Mouse (Mus musculus): ENCODE data around the gene 4931429L15Rik.
A peak's percentile ranks its signal among the peaks of the same experiment; 100 is the strongest.

4931429L15Rik gene

GRCm38 (mm10) chr9:46327706-46328571 lies 8.2 kb upstream of the 4931429L15Rik start:
- peak; percentile 86 for DNase-seq (ENCODE audit: low read depth, low spot score)

DNA sequence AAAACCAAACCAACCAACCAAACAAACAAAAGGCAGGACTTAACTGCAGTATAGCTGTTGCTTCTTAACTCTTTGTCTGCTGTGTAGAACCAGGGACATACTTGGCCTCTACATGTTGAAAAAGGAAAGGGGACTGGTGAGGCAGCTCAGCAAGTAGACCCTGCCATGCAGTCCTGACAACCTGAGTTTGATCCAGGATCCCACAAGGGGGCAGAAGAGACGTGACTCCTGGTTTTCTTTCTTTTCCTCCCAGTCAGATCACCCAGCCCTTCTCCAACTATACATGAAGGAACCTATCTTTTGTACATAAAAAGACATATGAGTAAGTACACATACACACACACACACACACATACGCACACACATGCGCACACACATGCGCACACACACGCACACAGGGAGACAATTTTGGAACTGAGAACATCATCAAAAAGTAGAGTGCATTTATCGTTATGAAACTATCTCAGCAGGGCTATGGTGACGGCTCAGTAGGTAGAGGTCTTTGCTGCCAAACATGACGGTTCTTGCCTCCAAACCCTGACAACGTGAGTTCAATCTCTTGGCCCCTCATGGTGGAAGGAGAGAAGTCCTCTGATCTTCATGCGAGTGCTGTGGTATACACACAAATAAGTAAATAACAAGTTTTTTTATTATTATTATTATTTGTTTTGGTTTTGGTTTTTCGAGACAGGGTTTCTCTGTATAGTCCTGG lies 7.1 kb upstream of the 4931429L15Rik start:
- peak; percentile 41 for DNase-seq (ENCODE audit: low read depth, low spot score)

- no peak for DNase-seq (ENCODE audit: low read depth, low spot score)
These were observed 675 bp upstream of the 4931429L15Rik start for GRCm38 (mm10) chr9:46320461-46320860.

- peak; percentile 42 for DNase-seq (ENCODE audit: low read depth, low spot score)
These were observed 1.8 kb downstream of the 4931429L15Rik start for GRCm38 (mm10) chr9:46317957-46318356.

GRCm38 (mm10) chr9:46316909-46317308 lies 2.9 kb downstream of the 4931429L15Rik start:
- DNase-seq (ENCODE audit: low read depth, low spot score) = no peak

- DNase-seq (ENCODE audit: low read depth, low spot score) = no peak
These were observed 3.4 kb downstream of the 4931429L15Rik start for GRCm38 (mm10) chr9:46316388-46316787.

GRCm38 (mm10) chr9:46315807-46316365 lies 3.9 kb downstream of the 4931429L15Rik start:
- DNase-seq (ENCODE audit: low read depth, low spot score) = no peak

GRCm38 (mm10) chr9:46314921-46315320 lies 4.9 kb downstream of the 4931429L15Rik start:
- DNase-seq (ENCODE audit: low read depth, low spot score) = no peak

GRCm38 (mm10) chr9:46314507-46314906 lies 5.3 kb downstream of the 4931429L15Rik start:
- DNase-seq (ENCODE audit: low read depth, low spot score) = peak; percentile 82

DNA sequence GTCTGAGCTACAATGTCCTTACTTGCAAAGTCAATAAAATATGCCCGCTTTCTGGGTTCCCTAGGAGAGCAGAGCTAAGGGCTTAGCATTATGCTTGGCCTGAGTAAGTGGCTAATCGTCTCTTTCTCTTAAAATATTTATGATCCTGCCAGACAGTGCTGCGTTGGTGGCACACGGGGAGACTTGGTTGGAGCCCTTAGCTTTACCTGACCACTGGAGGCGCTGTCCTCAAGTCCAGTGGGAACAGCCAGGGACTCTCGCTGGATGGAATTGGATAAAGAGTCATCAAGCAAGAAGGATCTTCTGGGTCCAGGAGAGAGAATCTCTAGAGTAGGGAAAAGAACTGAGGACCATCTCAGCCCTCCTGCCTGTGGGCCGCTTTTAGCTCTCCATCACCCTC lies 10.7 kb downstream of the 4931429L15Rik start:
- DNase-seq (ENCODE audit: low read depth, low spot score) = peak; percentile 76

DNA sequence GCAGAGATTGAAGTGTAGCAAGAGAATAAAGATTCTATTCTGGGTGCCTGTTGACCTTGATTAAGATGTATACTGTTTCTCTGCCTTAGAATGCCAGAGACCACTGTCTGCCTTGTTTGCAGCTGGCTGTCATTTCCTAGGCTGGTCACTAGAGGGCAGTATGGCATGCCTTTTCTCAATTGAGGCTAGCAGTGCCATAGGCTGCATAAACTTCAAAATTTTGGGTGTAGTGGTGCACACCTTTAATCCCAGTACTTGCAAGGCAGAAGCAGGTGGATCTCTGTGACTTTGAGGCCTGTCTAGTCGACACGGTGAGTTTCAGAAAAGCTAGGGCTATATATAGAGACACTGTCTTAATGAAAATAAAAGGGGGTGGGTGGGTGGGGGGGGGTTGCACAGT lies 17.6 kb downstream of the 4931429L15Rik start:
- DNase-seq (ENCODE audit: low read depth, low spot score) = peak; percentile 77

DNA sequence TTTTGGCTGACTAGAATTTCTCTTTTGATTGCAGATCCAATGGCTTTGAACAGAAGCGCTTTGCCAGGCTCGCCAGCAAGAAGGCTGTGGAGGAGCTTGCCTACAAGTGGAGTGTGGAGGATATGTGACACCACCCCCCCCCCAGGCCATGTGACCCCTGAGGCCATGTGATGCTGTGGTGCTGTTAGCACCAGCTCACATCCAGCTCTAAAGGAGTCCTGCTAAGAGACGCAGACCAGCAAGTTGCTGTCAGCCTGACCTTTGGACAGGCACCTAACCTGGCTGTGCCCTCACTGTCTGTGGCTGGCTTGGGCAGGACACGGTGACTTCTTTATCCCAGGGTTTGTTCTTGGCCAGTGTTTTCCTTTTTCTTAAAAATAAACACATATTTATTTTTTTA lies 21.4 kb downstream of the 4931429L15Rik start:
- no peak for DNase-seq (ENCODE audit: low read depth, low spot score)

DNA sequence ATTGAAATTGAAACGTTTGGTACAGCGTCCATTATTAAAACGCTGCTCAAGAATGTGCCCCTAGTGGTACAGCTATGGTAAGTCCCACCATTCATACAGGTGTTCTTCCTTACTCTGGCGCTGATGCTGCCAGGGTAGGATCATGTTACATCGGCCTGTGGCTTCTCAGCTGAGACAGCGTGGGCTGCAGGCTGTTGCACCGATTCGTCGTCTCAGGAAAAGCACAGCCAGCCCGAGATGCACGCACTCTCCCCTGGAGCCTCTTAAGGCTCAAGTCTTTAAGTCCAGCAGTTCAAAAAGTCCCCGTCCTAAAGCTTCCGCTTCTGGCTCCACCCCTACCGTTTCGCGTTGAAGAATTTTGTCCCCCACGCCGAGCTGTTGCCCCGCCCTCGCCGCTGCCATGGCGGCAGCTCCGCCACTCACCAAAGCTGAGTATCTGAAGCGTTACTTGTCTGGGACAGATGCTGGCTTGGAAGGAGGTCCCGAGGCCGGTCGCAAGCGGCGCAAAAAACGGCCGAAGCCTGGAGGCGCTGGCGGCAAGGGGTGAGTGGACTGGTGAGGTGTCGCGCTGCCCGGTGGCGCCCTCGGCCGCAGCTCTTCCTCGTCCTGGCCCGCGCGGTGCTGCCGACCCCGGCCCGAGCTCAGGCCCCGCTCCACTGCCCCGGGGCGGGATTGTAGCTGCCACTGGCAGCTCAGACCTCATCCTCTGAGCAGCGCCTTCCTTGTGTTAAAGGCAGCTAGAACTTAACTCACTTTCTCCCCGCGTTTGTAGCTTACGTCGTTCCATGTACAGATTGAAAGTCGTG lies 37.0 kb downstream of the 4931429L15Rik start, which contains the start of gene Bud13:
Gene Bud13 (plus strand): TSS at position 378 of the 806 bp plus-strand sequence.
- DNase-seq (ENCODE audit: low read depth, low spot score) = peak; percentile 96

GRCm38 (mm10) chr9:46274494-46274893 lies 45.3 kb downstream of the 4931429L15Rik start:
- DNase-seq (ENCODE audit: low read depth, low spot score) = no peak

DNA sequence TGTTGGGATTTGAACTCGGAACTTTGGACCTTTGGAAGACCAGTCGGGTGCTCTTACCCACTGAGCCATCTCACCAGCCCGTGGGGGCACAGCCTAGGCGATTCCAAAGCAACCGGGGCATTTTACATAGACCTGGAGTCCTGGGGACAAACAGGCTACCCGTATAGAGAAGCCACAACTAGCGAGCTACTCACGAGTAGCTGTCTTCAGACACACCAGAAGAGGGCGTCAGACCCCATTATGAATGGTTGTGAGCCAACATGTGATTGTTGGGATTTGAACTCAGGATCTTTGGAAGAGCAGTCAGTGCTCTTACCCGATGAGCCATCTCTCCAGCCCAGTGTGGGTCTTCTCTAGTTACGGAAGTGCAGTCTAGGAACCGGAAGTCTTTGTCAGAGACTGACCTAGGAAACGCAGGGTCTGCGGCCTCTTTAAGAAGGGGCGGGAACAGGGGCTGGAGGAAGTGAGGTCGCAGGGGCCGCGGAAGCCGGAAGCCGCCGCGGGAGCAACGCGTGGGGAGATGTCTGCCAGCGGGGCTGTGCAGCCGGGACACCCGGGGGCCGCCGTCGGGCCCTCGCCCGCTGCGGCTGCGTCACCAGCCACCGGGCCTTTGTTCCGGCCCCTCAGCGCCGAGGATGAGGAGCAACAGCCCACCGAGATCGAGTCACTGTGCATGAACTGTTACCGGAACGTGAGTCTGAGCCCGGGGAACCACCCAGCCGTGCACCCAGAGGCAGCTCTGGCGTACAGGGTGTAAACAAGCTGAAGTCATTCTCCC lies 46.9 kb downstream of the 4931429L15Rik start, which contains the start of gene Zpr1:
Gene Zpr1 (plus strand): TSS at position 388 of the 778 bp plus-strand sequence.
- DNase-seq (ENCODE audit: low read depth, low spot score) = peak; percentile 98

- DNase-seq (ENCODE audit: low read depth, low spot score) = no peak
These were observed 47.7 kb downstream of the 4931429L15Rik start for GRCm38 (mm10) chr9:46272070-46272469.

DNA sequence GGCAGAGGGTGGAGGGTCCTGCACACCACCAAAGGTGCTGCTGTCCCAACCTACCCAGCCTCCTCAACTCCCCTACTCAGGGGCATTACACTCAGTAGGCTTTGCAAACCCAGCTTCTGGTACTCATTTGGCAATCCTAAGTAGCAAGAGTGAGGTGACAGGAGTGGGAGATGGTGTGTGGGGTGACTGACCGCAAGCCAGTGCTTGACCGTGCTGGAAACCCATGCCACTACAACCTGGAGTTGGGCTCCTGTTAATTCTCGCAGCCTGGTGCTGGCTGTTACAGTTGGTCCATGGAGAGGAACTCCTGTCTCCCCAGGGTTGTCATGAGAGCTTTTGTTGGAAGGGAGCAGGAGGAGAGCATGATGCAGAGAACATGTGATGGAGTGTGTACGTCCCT lies 49.0 kb downstream of the 4931429L15Rik start:
- DNase-seq (ENCODE audit: low read depth, low spot score) = no peak

- no peak for DNase-seq (ENCODE audit: low read depth, low spot score)
These were observed 50.7 kb downstream of the 4931429L15Rik start for GRCm38 (mm10) chr9:46269125-46269524.

- no peak for DNase-seq (ENCODE audit: low read depth, low spot score)
These were observed 51.4 kb downstream of the 4931429L15Rik start, which contains the start of gene Apoa5 for GRCm38 (mm10) chr9:46268343-46268873. Gene Apoa5 (plus strand): TSS chr9:46268633.

DNA sequence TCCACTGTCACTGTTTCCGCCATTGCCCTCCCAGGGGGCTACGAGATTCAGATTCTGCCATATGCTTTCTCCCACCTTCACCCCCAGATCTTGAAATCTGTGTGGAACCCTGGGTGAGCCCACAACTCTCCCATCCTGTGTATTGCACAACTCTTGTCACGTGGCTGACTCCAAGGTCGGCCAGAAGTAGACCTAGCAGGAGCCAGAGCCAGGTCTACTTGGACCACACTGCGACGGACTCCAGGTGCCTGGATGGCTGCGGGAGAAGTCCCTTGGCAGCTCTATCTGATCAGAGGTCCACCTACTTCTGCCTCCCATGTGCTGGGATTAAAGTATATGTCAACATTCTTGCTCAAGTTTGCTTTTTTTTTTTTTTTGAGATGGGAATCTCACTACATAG lies 58.7 kb downstream of the 4931429L15Rik start:
- no peak for DNase-seq (ENCODE audit: low read depth, low spot score)

All from R1 (cell line).